Mouse (Mus musculus) lung, embryonic 16.5 days (tissue): ENCODE measurements around the gene Lrmda. TPM values are rescaled to one million over a fixed set of nuclear protein-coding genes. Genes with fewer than 3 reads are reported as not detected.
A peak's percentile ranks its signal among the peaks of the same experiment; 100 is the strongest.

ENCODE experiments used
- ATAC-seq: fragments of 200-750 bp; cut with Nextera tagmentation; 2 replicates; pipeline ENCODE4 v1.8.0; 2017; ENCODE audit warnings: low read depth, mild to moderate bottlenecking, moderate library complexity
- H3K27ac ChIP-seq: fragments of 300-500 bp; sonication (generic); 2 replicates; pipeline ENCODE4 v1.5.1; 2014; ENCODE audit warnings: mild to moderate bottlenecking, control low read depth, low read length
- H3K27me3 ChIP-seq: fragments of 300-500 bp; sonication (generic); 2 replicates; pipeline ENCODE4 v1.6.1; 2014; ENCODE audit warnings: low read depth, low read length, mixed read lengths; ENCODE audit not compliant: control insufficient read depth, insufficient read depth
- H3K36me3 ChIP-seq: fragments of 300-500 bp; sonication (generic); 2 replicates; pipeline ENCODE4 v1.6.1; 2014; ENCODE audit warnings: low read length; ENCODE audit not compliant: control insufficient read depth, insufficient read depth
- H3K4me1 ChIP-seq: fragments of 300-500 bp; sonication (generic); replicated peaks from 2 replicates; pipeline ENCODE4 v1.6.1; 2014; ENCODE audit warnings: low read length, mixed read lengths; ENCODE audit not compliant: control insufficient read depth, insufficient read depth
- H3K4me2 ChIP-seq: fragments of 300-500 bp; sonication (generic); 2 replicates; pipeline ENCODE4 v1.6.1; 2014; ENCODE audit warnings: low read depth, low read length, control low read depth
- H3K4me3 ChIP-seq: fragments of 300-500 bp; sonication (generic); 2 replicates; pipeline ENCODE4 v1.5.1; 2014; ENCODE audit warnings: mild to moderate bottlenecking, low read length, control low read depth
- H3K9ac ChIP-seq: fragments of 300-500 bp; sonication (generic); 2 replicates; pipeline ENCODE4 v1.6.1; 2014; ENCODE audit warnings: low read length, control low read depth
- H3K9me3 ChIP-seq: fragments of 300-500 bp; sonication (generic); 2 replicates; pipeline ENCODE4 v1.6.1; 2016; ENCODE audit warnings: low read length; ENCODE audit not compliant: control insufficient read depth
- WGBS: fragments of 180-500 bp; shearing (Covaris S2); extraction: QIAGEN DNeasy Blood & Tissue Kit; methylation state at CpG from one replicate; pipeline ENCODE4 v1.1.7; 2014; 5-methylcytosine and 5-hydroxymethylcytosine counted together
- polyA plus RNA-seq: library from polyadenylated mRNA; unstranded; fragments of >200 nt; fragmentation: Nextera tagmentation; extraction: Ambion mirVana; gene quantifications from 2 replicates; pipeline ENCODE4 v1.2.1, GENCODE M21; 2015

Gene Lrmda
- polyA plus RNA-seq, 1 experiment from 2014 or later = 1.2 TPM

DNA sequence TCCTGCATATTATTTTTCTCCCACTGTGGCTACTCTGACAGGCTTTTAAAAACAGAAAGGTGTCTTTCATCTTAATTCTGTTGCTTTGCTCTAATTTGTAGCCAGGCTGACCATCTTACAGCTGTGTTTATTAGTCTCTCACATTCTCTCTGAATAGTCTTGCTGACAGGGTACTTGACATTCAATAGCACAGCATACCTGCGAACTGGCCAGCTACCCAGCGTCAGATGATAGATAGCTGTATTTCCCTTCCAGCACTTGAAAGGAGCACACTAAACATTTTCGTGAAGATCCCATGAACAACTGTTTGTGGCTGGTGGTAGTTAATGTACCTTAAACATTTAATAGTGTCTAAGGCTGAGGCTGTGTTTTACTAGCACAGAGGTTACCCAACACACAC lies 646.9 kb downstream of the Lrmda start:
- Histone ChIP-seq H3K27me3 (no peaks in the 10 kb centered on the region), H3K4me2 (no peak overlapping the region), H3K27ac (no peak overlapping the region), H3K9me3 (no peaks in the 10 kb centered on the region), H3K4me1 (peaks cover 17% of the 10 kb centered on the region), H3K9ac (no peak overlapping the region), H3K36me3 (no peaks in the 10 kb centered on the region), H3K4me3 (no peak overlapping the region)
- 45% methylated on average over 3 of the region's 3 CpGs for WGBS
- ATAC-seq = no peak

DNA sequence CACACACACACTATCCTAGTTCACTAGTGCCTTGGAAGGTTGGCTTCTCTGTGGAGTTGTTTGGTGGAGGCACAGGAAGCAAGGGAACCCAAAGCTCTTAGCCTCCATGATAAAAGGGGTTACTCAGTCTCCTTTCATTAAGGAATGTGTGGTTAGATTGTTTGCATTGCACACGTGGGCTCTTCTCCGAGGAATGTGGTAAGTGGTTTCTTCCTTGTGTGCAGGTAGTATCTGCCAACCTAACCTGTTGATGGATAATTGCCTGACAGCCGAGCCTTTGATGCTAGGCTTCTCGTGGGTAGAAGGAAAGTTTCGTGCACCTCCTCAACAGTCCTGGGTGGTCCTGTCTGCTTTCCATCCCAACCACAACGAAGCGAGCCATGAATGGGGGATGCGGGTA lies 648.8 kb downstream of the Lrmda start:
- WGBS = 22% methylated on average over 8 of the region's 8 CpGs
- Histone ChIP-seq H3K4me1 (peaks cover 17% of the 10 kb centered on the region), H3K4me2 (no peak overlapping the region), H3K9me3 (no peaks in the 10 kb centered on the region), H3K9ac (no peak overlapping the region), H3K4me3 (no peak overlapping the region), H3K27ac (no peak overlapping the region), H3K36me3 (no peaks in the 10 kb centered on the region), H3K27me3 (no peaks in the 10 kb centered on the region)
- ATAC-seq = peak; percentile 66; the same call in 1 of the 2 replicates

DNA sequence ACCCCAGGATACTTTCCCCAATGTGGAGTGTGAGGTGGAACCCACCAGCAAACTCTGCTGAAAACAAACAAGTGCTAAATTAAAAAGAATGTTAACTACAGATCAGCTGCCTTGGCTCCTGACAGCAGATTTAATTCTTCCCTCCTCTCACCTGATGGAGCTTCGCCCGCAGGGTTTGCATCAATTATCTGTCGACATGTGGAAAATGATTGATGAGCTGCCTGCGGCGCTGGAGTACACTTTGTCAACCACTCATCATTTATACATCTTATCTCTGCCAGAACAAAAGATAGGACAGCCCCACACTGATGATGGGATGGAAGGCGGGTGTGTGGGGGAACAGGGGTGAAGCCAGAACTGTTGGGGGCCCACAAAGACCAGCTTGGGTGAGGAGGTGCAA lies 649.2 kb downstream of the Lrmda start:
- H3K9ac ChIP-seq = no peak overlapping the region
- no peak overlapping the region for H3K4me3 ChIP-seq
- no peaks in the 10 kb centered on the region for H3K9me3 ChIP-seq
- no peaks in the 10 kb centered on the region for H3K36me3 ChIP-seq
- no peak overlapping the region for H3K4me2 ChIP-seq
- H3K27ac ChIP-seq = no peak overlapping the region
- peaks cover 17% of the 10 kb centered on the region for H3K4me1 ChIP-seq
- WGBS = 25% methylated on average over 6 of the region's 6 CpGs
- no peaks in the 10 kb centered on the region for H3K27me3 ChIP-seq
- ATAC-seq = peak; percentile 15; the same call in 1 of the 2 replicates

DNA sequence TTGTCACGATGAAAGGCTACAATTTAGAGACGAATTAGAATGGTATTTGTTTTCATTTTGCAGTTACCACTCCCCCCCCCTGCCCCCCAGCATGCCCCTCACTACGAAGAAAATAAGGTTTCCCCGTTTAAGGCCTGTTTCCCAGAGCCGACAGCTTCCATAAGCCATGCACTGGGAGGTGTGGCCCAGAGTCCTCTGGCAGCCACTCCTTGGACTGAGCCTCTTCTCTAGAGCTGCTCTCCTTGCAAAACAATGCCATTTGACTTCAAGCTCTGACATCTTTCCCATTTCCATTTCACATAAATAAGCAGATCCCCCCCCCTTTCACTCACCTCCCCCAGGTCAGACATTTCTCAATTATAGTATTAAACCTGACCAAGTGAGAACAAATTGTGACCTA lies 654.1 kb downstream of the Lrmda start:
- no peak overlapping the region for H3K9ac ChIP-seq
- WGBS = 37% methylated on average over 5 of the region's 5 CpGs
- ATAC-seq = no peak

DNA sequence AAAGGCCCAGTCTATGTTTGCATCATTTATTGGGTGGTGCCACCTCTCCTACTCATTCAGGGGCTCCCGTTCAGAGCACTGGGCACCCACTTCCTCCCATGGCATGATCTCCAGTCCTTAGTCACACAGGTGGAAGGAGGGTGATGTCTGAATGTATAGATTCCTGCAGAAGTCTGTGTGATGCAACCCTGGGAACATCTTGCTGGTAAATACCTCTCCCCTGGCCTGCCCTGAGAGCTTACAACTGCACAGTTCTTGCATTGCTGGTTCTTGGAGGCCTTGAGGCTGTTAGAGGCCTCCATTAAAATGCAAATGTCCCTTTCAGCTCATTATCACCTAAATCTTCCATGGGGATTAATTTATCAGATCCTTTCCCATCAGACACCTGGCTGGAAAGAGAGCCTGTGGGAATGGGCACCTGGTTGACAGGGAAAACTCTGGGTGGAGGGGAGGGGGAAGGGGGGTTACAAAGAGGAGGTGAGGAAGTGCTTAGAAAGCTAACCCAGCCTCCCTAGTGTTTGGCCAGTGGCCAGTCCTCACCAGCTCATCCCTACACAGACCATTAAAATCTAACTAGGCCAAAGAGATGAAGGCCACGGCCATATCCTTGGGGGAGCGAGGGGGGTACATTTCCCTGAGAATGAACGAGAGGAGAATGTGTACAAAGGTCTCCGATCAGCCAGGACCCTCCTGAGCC lies 659.6 kb downstream of the Lrmda start:
- no peak overlapping the region for H3K4me3 ChIP-seq
- no peaks in the 10 kb centered on the region for H3K36me3 ChIP-seq
- peaks cover 3% of the 10 kb centered on the region; the same call in 1 of the 2 replicates for H3K4me1 ChIP-seq
- no peak overlapping the region for H3K9ac ChIP-seq
- 50% methylated on average over 5 of the region's 5 CpGs for WGBS
- peak; percentile 73 for ATAC-seq
- H3K27ac ChIP-seq = no peak overlapping the region
- H3K27me3 ChIP-seq = no peaks in the 10 kb centered on the region
- no peaks in the 10 kb centered on the region for H3K9me3 ChIP-seq
- H3K4me2 ChIP-seq = no peak overlapping the region

More for the DNA sequence above, 654.1 kb downstream of the Lrmda start:
- Histone ChIP-seq H3K36me3 (no peaks in the 10 kb centered on the region), H3K4me1 (peaks cover 5% of the 10 kb centered on the region; the same call in 1 of the 2 replicates), H3K27me3 (no peaks in the 10 kb centered on the region), H3K27ac (no peak overlapping the region), H3K4me3 (no peak overlapping the region), H3K9me3 (no peaks in the 10 kb centered on the region), H3K4me2 (no peak overlapping the region)

DNA sequence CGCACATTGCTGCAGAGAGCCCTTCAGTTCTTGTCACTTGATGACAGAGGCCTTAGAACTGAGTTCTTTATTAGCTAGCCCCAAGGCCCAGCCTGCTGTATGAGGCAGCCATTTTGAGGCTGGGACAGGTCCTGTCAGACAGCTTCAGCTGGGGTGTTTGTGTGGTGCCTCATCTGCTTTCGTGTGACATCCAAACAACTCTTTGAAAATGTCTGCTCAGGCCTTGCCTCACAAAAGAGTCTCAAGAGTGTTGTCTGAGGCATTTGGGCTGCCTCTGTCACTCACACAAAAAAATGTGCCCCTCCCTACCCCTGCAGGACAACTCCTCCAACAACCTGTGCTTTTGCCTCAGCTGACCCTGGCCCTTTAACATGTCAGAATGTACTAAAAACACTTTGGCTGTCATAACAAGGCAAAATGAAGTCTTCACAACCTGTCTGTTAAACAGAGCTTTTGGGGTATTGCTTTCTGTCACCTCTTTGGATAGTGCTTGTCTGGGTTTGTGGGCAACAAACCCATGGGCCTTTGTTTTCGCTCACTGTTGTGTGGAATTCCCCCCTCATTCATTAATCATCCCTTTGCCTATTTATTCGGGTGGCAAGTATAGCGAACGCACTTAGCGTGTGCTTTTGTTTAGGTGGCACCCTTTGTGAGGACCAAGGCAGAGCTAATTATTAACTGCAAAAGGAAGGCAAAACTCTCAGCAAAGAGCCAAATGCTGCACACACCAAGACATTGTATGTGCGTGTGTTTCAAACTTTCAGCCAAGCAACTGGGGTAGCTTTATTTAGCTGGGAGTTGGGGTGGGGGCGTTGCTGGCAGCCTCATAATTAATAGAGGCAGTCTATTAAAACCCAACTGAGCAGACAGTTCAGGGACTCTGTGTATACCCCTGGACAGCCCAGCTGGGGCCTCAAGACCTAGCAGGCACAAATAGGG lies 660.5 kb downstream of the Lrmda start:
- Histone ChIP-seq H3K9ac (no peak overlapping the region), H3K4me2 (no peak overlapping the region), H3K27me3 (no peaks in the 10 kb centered on the region), H3K4me1 (peaks cover 3% of the 10 kb centered on the region; the same call in 1 of the 2 replicates), H3K4me3 (no peak overlapping the region), H3K27ac (no peak overlapping the region), H3K36me3 (no peaks in the 10 kb centered on the region), H3K9me3 (no peaks in the 10 kb centered on the region)
- 48% methylated on average over 9 of the region's 9 CpGs for WGBS
- ATAC-seq = peak; percentile 72

DNA sequence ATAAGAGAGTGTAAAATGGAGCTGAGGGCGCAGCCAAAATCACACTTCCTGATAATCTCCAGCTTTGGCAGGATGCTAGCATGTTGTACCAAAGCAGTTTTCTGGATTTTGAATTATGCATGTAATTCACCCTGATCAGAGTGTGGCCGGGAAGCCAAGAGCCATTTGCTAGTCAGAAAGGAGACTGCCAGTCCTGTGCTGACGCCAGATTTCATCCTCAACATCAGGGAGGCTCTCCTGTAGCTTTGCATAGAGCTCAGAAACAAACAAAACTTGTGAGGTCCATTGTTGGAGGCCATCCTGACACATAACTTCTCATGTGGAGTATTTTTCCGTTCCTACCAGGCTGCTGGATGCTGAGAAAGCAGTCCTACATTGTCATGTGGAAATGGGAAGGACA lies 667.4 kb downstream of the Lrmda start:
- 38% methylated on average over 4 of the region's 4 CpGs for WGBS
- Histone ChIP-seq H3K4me1 (peaks cover 8% of the 10 kb centered on the region; the same call in 1 of the 2 replicates), H3K9me3 (no peaks in the 10 kb centered on the region), H3K9ac (no peak overlapping the region), H3K4me2 (no peak overlapping the region), H3K27me3 (no peaks in the 10 kb centered on the region), H3K36me3 (no peaks in the 10 kb centered on the region), H3K4me3 (no peak overlapping the region), H3K27ac (peak overlapping the region; percentile 77)
- peak; percentile 88 for ATAC-seq

DNA sequence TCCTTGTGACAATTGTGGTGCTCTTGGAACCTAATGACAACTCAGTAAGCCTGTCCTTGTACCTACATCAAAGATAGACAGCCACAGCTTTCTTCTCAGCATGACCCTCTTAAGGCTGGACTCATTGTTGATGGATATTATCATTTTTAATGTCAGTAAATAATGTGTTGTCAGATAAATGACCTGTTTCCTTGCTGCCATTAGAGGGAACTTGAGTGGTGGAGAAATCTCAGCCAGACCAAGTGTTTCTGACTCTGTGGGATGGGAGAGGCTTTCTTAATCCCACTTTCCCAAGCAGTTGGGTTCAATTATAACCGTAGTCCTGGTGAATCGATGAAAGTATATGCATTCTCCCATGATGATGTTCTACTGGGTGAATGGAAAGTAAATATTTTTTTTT lies 668.9 kb downstream of the Lrmda start:
- peak; percentile 53 for ATAC-seq
- H3K36me3 ChIP-seq = no peaks in the 10 kb centered on the region
- H3K4me2 ChIP-seq = no peak overlapping the region
- no peaks in the 10 kb centered on the region for H3K27me3 ChIP-seq
- no peak overlapping the region for H3K4me3 ChIP-seq
- H3K9me3 ChIP-seq = no peaks in the 10 kb centered on the region
- H3K4me1 ChIP-seq = peaks cover 8% of the 10 kb centered on the region; the same call in 1 of the 2 replicates
- H3K27ac ChIP-seq = peak overlapping the region; percentile 37; the same call in 1 of the 2 replicates
- H3K9ac ChIP-seq = no peak overlapping the region
- 36% methylated on average over 2 of the region's 2 CpGs for WGBS

DNA sequence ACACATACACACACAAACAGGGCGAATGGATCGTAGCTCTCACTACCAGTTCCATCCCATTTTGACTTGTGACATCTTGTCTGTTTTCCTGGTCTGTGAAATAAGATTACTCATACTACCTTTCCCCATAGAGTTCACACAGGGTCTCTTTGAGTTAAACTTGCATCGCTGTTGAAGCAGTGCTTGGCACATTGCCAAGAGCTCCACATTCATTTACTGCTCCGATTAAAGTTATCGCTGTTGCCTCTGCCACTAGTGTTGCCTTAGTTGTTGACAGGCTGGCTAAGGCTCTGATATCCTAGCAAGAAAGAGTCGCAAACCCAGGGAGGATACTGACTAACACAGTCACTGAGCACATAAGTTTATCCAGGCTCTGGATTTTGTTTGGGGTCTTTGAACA lies 675.9 kb downstream of the Lrmda start:
- H3K4me1 ChIP-seq = 0 out of 2 replicates have a peak, but pooled peaks cover 3% of the 10 kb centered on the region
- no peaks in the 10 kb centered on the region for H3K9me3 ChIP-seq
- no peaks in the 10 kb centered on the region for H3K36me3 ChIP-seq
- no peak overlapping the region for H3K4me3 ChIP-seq
- H3K27ac ChIP-seq = no peak overlapping the region
- 0 out of 2 replicates have a peak, but pooled peaks have one; percentile 36 for ATAC-seq
- H3K9ac ChIP-seq = no peak overlapping the region
- 24% methylated on average over 6 of the region's 6 CpGs for WGBS
- no peak overlapping the region for H3K4me2 ChIP-seq
- no peaks in the 10 kb centered on the region for H3K27me3 ChIP-seq
